Comparison of ENCODE assay signal across 9 mouse cellular contexts in the genomic region with DNA sequence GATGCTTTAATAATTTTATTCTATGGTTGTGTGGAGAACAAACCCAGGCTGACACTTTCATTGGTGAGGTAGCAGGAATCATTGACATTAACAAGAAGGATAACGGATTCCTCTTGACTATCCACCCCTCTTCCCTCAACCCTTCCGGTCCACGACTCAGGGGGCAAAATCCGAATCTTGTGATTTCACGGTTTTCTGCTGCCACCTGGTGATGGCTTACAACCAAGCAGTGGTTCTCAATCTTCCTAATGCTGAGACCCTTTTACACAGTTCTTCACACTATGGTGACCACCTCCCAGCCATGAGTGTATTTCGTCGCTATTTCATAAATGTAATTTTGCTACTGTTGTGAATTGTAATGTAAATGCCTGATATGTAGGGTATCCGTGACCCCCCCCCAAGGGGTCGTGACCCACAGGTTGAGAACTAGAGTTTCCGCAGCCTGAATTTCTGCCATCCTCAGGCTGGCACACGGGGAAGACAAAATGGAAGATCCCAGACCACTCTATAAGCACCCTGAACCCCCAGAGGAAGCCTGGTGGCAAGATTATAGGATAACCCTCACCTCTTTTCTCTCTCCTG. TPM values are rescaled to one million over a fixed set of nuclear protein-coding genes. Genes with fewer than 3 reads are reported as not detected.
DNase-seq lines count a peak whose midpoint lies in the region; ATAC-seq and TF ChIP-seq lines count a peak whose summit lies in the region.
"Had no signal": no experiment of that assay in that cellular context is flagged by ENCODE, and none has a peak within 500 bp of the region (broad histone marks: within the 10 kb centered on the region; RNA-seq: fewer than 3 reads in every experiment).

No protein-coding gene starts in this region.

- no peak overlapping the region for H3K9ac ChIP-seq in heart, postnatal 0 days (replicated peaks; ENCODE audit: low read depth, low read length)
- no peak overlapping the region for H3K9ac ChIP-seq in heart, embryonic 12.5 days

- no peak for TF ChIP-seq POLR2A in cortical plate, adult 2 months (IDR thresholded peaks at IDR 0.05; ENCODE audit: extremely low read depth, insufficient read depth, low read length)

- H3K4me3 ChIP-seq in heart, postnatal 0 days (ENCODE audit: low read depth, low read length), result no peak overlapping the region
- H3K4me3 ChIP-seq in heart, embryonic 12.5 days, result no peak overlapping the region
- no peak overlapping the region for H3K4me3 ChIP-seq in cortical plate, adult 2 months (ENCODE audit: insufficient read depth, low read length)
- peak overlapping the region; percentile 91 for H3K4me3 ChIP-seq in megakaryocyte, embryonic 14.5 days (replicated peaks)

- ATAC-seq in heart, postnatal 0 days (ENCODE audit: insufficient read depth, low read depth), result no peak
- ATAC-seq in heart, embryonic 12.5 days (ENCODE audit: insufficient number of reproducible peaks, low FRiP score), result no peak

- peak overlapping the region; percentile 30; the same call in 1 of the 2 replicates for H3K4me2 ChIP-seq in heart, postnatal 0 days (ENCODE audit: low read depth, low read length)
- no peak overlapping the region for H3K4me2 ChIP-seq in heart, embryonic 12.5 days

- no peaks in the 10 kb centered on the region for H3K36me3 ChIP-seq in heart, postnatal 0 days (replicated peaks; ENCODE audit: control insufficient read depth, insufficient read depth, low read length)
- no peaks in the 10 kb centered on the region for H3K36me3 ChIP-seq in heart, embryonic 12.5 days
- H3K36me3 ChIP-seq in megakaryocyte, embryonic 14.5 days (replicated peaks; ENCODE audit: low read length), result no peaks in the 10 kb centered on the region

- no peaks in the 10 kb centered on the region for H3K9me3 ChIP-seq in heart, postnatal 0 days (replicated peaks; ENCODE audit: control insufficient read depth, low read length)
- H3K9me3 ChIP-seq in heart, embryonic 12.5 days (replicated peaks), result no peaks in the 10 kb centered on the region
- H3K9me3 ChIP-seq in megakaryocyte, embryonic 14.5 days, result peaks cover 15% of the 10 kb centered on the region

- no peak for DNase-seq in heart, postnatal 0 days (ENCODE audit: low spot score)
- peak; percentile 70 to 76 for DNase-seq in B cell, adult 2 months
- no peak for DNase-seq in urinary bladder, adult 18-20 months (ENCODE audit: low spot score in 2 of 2)
- DNase-seq in kidney, adult 8-10 months, result no peak
- DNase-seq in cerebellum, adult 9-10 months, result no peak

- no peak overlapping the region for H3K27ac ChIP-seq in heart, postnatal 0 days (ENCODE audit: low read depth)
- H3K27ac ChIP-seq in heart, embryonic 12.5 days (ENCODE audit: poor library complexity, severe bottlenecking), result no peak overlapping the region
- H3K27ac ChIP-seq in cortical plate, adult 2 months (ENCODE audit: insufficient read depth, low read length), result no peak overlapping the region

- TF ChIP-seq EP300 in heart, postnatal 0 days (IDR thresholded peaks at IDR 0.05; ENCODE audit: low read depth), result no peak

- no peaks in the 10 kb centered on the region for H3K4me1 ChIP-seq in heart, postnatal 0 days (ENCODE audit: control insufficient read depth, insufficient read depth)
- no peaks in the 10 kb centered on the region for H3K4me1 ChIP-seq in heart, embryonic 12.5 days (replicated peaks)
- H3K4me1 ChIP-seq in cortical plate, adult 2 months (ENCODE audit: control insufficient read depth, insufficient read depth, low read length), result no peaks in the 10 kb centered on the region
- H3K4me1 ChIP-seq in megakaryocyte, embryonic 14.5 days, result peaks cover 37% of the 10 kb centered on the region

- peak; percentile 54 for TF ChIP-seq CTCF in heart, postnatal 0 days (IDR thresholded peaks at IDR 0.05; ENCODE audit: low read depth)
- TF ChIP-seq CTCF in cortical plate, adult 2 months (IDR thresholded peaks at IDR 0.05; ENCODE audit: extremely low read depth, insufficient read depth, low read length), result peak; percentile 45; the same call in 1 of the 2 replicates

- WGBS in heart, postnatal 0 days, result 49% methylated on average over 11 of the region's 11 CpGs
- 48% methylated on average over 11 of the region's 11 CpGs for WGBS in heart, embryonic 12.5 days

- no peaks in the 10 kb centered on the region for H3K27me3 ChIP-seq in heart, postnatal 0 days (ENCODE audit: control insufficient read depth, insufficient read depth, low read length)
- H3K27me3 ChIP-seq in heart, embryonic 12.5 days (replicated peaks), result no peaks in the 10 kb centered on the region; the same call in 1 of the 2 replicates
- H3K27me3 ChIP-seq in megakaryocyte, embryonic 14.5 days (replicated peaks), result peaks cover 44% of the 10 kb centered on the region

RNA-seq across cellular contexts. Expression of a gene that starts 52.7 kb away (rescaled TPM):
- not detected in 2 replicates for total RNA-seq in heart, postnatal 0 days (2014; rRNA removed; ENCODE audit: low replicate concordance)
- not detected in 2 replicates for polyA plus RNA-seq in heart, postnatal 0 days (2015; fragmentation: Nextera tagmentation; extraction: Ambion mirVana)
- not detected in 2 replicates for polyA plus RNA-seq in heart, embryonic 12.5 days (2016; fragmentation: Nextera tagmentation; extraction: Ambion mirVana)
- 0.10 and 0.25 TPM in 2 replicates for polyA plus RNA-seq in cortical plate, adult 2 months (2012; rRNA removed)
- polyA plus RNA-seq in megakaryocyte, embryonic 14.5 days (2012; ENCODE audit: insufficient read depth, low replicate concordance), result 0.09 and 2.0 TPM in 2 replicates
- polyA plus RNA-seq: limb, embryonic 11.5 days had no signal

Comparison
In these comparisons a context has a peak if more than half of its experiments do, and no peak if none do; other contexts are left out.
1. DNase-seq: peak in B cell, adult 2 months (2 of 2); none in heart, postnatal 0 days (single experiment), urinary bladder, adult 18-20 months (0 of 2), kidney, adult 8-10 months (0 of 2) and cerebellum, adult 9-10 months (single experiment).